Mouse (Mus musculus): ENCODE measurements around the gene Smc3.
"Not testable (repeated sequence)": the region's sequence is repeated elsewhere in the genome, so short reads cannot be mapped to it uniquely, and the experiment has no call there.

Smc3 gene

DNA sequence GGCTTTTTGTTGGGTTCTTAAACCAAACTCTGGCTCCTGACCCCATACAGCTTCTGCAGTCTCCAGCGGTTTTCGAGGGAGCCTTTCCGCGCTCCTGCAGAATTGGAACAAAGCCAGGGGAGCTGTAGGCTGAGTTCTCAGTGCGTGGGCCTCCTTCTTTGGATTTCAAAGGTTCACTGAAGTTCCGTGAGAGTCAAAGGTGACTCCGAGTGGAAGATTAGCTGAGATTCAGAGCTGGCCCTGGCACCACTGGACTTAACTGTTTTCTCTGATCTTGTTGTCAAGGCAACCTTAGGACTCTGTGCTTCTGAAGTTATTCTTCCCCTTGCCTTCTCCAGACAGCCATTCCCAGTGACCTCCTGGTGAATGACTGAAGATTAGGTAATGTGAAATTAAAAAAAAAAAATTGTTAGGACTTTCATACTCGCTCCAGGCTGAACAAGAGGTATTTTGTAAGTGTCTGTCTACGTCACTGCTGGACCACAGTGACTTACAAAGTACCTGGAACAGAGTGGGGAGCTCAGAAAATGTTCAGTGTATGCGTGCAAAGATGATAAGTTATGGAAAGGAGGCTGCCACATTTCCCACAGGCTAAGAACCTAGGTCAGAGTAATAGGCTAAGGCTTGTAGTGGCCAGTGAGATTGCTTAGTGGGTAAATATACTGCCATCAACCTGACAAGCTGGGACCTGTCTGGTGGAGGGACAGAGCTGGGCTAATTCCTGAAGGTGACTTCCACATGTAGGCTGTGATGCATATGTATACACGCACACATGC, 23.0 kb upstream of the Smc3 start:
- peak; percentile 20 for DNase-seq (ENCODE audit: low spot score)

DNA sequence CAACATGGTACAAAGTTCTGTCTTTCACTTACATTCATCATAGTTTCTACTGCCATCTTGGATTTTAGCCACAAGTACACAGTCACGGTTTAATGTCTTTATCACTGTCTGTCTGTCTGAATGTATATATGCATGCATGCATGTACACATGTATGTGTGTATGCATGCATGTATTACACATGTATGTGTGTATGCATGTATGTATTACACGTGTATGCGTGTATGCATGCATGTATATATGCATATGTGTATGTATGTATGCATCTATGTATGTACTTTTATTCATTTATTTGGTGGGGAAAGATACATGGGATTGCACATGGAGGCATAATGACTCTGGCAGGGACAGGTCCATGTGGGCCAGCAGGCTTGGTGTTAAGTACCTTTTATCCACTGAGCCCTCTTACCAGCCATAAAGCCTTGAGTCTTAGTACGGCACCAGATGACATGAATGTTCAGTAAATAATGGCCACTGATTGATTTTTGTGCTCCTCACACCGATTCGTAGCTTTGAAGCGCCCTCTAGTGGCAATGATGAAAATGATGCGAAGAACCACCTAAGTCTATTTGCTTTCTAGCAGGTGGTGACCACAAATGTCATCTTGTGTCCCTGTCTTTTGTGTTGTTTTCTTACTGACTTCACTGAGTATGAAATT, 21.5 kb upstream of the Smc3 start:
- DNase-seq (ENCODE audit: low spot score), result peak; percentile 68

DNA sequence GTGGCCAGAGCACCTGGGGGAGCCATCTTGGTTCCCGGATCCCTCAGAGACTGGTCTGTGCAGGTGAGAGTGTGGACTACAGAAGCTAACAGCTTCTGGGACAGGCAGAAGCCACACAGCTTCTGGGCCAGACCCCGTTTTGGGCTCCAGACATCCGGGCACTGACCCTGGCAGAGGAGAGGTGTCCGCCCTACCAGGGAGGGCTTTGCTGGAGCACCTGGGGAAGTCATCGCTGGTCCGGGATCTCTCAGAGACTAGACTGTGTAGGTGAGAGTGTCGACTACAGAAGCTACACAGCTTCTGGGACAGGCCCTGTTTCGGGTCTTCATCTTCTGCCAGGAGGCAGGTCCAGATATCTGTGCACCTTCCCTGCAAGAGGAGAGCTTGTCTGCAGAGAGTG, 19.9 kb upstream of the Smc3 start:
- DNase-seq (ENCODE audit: low spot score), result not testable (repeated sequence)

DNA sequence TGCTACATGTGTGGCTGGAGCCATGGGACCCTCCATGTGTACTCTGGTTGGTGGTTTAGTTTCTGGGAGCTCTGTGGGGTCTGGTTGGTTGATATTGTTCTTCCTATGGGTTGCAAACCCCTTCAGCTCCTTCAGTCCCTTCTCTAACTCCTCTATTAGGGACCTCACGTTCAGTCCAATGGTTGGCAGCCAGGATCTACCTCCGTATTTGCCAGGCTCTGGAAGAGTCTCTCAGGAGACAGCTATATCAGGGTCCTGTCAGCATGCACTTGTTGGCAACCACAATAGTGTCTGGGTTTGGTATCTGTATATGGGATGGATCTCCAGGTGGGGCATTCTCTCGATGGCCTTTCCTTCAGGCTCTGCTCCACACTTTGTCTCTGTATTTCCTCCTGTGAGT, 12.5 kb upstream of the Smc3 start:
- not testable (repeated sequence) for DNase-seq (ENCODE audit: low spot score)

DNA sequence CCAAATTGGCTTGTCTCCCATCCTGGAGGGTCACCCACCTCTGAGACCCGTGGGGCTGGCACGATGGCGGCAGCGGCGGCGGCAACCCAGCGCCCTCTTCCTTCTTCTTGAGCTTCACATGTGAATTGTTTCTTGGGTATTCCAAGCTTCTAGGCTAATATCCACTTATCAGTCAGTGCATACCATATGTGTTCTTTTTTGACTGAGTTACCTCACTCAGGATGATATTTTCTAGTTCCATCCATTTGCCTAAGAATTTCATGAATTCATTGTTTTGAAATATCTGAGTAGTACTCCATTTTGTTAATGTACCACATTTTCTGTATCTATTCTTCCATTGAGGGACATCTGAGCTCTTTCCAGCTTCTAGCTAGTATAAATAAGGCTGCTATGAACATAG, 11.2 kb upstream of the Smc3 start, which contains the start of gene Nutf2-ps1:
Gene Nutf2-ps1, minus strand, starts transcription at position 101 of the 400 bp plus-strand sequence.
- DNase-seq (ENCODE audit: low spot score), result not testable (repeated sequence)

DNA sequence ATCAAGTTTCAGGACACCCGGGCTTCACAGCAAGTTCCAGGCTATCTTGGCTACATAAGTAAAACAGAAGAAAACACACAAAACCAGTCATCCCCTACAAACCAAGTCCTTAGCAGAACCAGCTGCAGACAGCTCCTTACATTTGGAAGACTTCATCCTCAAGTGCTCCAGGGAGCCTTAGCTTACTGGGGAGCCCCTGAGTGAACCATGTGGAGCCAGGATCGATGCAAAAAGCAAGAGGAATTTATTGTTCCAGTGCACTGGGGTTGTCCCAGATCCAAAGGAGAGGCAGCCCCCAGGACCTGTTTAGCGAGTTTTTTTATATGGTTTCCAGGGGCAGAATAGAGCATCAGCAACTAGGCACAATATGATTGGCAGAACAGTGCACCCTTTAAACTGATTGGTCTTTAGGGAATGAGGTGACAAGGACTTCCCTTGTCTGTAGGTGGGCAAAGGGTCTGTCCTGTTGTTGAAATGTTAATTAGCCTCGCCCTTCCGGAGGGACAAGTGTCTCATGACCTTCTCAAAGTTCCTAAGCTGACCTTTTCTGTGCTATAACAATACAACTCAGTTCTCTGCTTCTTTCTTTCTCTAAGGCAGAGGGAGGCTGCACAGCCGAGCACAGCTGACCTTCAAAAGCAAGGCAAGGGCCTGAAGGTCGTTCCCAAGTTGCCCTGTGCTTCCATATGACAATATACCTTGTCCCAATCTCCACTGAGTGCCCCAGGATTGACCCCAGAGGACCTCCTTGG, 3.3 kb upstream of the Smc3 start:
- no peak for DNase-seq (ENCODE audit: low spot score)

DNA sequence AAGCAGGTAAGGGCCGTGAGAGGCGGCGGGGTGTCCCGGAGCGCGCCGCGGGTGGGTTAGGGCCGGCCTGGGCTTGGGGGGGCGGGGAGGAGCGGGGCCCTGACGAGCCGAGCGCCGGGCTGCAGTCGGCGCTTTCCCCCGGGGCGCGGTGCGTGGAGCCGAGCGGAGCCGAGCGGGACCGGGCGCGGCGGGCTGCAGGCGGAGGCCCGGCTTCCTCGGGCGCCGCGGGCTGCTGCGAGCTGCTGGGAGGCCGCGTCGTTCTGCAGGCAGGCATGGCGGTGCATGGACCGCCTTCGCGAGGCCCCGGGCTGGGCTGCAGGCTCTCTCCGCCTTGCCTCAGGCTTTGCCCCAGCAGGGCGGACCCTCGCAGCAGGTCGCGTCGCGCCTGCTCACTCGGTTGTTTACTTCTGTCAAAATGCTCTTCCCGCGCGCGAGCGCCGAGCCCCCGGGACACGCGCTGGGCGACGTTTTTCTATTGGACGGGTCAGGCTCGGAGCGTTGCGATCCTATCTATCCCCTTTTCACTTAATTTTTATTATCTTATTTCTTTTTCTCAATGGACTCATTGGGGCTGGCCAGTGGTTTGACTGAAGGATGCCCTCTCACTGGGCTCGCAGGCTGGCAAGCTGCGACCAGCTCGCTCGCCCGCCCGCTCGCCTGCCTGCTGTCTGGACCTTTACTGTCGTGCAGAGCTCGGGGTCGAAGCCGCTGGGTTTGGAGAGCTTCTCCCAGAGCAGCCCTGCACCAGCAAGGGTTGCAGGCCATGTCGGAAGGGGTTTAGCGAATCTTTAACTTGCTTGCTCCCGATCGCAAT, 558 bp downstream of the Smc3 start:
- DNase-seq (ENCODE audit: low spot score), result peak; percentile 59

DNA sequence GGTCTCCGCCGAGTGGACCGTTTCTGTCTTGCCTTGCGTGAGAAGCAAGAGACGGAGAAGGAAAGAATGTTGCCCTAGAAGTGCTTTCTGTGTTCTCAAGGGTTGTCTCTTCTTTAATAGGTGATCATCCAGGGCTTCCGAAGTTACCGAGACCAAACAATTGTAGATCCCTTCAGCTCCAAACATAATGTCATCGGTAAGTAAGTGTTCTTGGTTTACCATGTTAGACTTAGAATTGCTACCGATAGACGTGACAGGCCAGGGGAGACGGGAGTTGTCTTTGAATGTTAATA, 1.1 kb downstream of the Smc3 start:
- DNase-seq (ENCODE audit: low spot score), result no peak

DNA sequence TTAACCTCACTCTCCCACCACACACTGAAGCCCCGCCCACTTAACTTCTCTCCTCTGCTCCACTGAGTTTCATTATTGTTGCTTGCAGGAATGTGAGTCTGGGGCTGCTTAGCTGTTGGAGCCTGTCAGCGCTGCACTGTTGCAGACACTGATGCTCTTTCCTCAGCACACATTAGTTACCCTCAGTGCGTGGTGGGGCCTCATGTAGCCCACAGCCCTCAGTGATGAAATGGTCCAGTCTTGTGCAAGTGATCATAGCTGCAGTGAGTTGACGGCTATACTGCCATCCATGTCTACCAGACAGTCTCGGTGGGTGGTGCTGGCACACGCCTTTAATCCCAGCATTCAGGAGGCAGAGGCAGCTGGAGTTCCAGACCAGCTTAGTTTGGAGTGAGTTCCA, 8.7 kb downstream of the Smc3 start:
- DNase-seq (ENCODE audit: low spot score), result no peak

DNA sequence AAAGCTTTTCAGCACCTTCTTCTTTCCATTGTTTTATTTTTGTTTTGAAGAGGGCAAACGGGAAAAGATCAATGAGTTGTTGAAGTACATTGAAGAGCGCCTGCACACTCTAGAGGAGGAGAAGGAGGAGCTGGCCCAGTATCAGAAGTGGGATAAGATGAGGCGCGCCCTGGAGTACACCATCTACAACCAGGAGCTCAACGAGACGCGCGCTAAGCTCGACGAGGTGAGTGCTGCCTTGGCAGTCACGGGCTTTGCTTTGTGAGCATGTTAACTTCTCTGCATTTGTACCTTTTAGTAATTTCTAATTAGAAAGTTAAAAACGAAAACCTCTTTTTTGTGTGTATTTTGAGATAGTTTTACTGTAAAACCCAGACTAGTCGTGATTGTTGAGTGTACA, 21.5 kb downstream of the Smc3 start:
- no peak for DNase-seq (ENCODE audit: low spot score)

DNA sequence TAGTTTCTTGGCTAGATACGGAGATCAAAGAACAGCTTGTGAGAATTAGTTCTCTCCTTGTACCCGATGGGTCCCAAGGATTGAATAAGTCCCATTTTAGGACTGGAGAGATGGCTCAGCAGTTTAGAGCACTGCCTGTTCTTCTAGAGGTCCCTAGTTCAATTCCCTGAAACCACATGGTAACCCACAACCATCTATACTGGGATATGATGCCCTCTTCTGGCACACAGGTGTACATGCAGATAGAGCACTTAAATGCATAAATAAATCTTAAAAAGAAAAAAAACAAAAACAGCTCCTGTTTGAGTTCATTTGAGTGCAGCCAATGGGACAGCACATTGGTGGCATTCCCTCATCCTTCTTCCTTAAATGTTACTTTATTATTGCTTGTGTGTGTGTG, 37.8 kb downstream of the Smc3 start:
- DNase-seq (ENCODE audit: low spot score), result no peak

DNA sequence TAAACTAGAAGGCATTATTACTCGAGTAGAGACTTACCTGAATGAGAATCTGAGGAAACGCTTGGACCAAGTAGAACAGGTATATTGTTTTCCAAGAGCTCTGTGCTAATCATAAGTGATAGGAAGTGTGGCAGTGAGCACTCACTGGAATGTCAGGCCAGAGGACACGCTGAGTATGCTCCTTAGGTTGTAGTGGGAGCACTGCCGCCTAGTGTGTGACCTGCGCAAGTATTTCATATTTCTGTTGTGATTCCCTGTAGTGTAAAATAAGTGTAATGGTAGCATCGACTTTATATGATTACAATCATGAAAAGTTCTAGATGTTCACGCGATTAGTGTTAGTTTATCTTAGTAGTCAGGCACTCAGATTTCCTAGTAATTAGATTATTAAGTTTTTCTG, 38.5 kb downstream of the Smc3 start:
- no peak for DNase-seq (ENCODE audit: low spot score)

DNA sequence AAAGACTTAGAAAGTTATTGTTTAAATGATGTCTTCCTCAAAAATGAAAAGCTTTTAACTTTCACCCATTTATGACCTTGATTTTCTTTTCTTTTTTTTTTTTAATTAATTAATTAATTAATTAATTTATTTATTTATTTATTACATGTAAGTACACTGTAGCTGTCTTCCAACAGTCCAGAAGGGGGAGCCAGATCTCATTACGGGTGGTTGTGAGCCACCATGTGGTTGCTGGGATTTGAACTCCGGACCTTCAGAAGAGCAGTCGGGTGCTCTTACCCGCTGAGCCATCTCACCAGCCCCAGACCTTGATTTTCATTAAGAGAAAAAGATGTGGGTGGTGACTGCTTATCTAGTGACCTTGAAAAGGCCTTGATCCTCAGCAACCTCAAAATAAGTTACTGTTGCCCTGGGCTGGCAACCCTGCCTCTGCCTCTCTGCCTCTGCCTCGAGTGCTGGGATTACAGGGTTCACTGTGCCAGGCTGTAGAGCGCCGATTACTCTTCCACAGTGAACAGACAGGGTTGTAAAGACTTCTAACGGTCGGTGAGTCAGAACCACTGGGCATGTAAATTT, 43.9 kb downstream of the Smc3 start:
- DNase-seq (ENCODE audit: low spot score), result no peak

DNA sequence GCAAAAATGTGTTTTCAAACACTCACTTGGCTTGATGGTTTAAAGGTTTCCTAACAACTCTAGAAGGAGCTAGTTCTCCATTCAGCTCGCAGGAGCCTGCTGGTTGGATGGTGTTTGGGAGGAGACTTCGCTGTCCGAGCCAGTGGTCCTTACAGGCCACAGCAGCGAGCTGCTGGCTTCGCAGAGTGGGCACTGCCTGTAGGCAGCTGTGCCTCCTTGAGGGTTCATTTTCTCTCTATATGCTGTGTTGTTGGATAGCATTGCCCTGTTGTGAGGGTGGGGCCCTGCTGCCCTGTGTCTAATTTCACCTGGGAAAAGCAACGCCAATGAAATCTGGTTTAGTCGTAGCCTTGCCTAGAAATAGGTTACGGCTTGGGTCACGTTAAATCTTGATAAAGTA, 47.1 kb downstream of the Smc3 start:
- no peak for DNase-seq (ENCODE audit: low spot score)

DNA sequence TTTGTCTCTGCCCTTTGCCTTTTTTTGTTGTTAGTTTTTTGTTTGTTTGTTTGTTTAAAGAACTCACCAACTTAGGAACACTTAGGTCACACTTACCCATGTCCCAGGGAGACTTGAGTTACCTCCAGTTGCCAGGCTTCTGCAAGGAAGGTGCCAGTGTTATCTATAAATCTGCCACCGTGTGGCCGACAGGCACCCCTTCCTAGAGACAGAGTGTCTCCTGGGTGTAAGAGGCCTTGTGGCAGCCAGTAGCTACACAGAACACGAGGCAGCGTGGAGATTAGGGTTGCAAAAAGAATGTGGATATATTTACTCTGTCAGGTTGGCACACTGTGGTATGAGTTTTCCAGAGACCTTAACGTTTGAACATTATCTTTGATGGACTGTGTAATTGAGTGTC, 47.9 kb downstream of the Smc3 start:
- no peak for DNase-seq (ENCODE audit: low spot score)

DNA sequence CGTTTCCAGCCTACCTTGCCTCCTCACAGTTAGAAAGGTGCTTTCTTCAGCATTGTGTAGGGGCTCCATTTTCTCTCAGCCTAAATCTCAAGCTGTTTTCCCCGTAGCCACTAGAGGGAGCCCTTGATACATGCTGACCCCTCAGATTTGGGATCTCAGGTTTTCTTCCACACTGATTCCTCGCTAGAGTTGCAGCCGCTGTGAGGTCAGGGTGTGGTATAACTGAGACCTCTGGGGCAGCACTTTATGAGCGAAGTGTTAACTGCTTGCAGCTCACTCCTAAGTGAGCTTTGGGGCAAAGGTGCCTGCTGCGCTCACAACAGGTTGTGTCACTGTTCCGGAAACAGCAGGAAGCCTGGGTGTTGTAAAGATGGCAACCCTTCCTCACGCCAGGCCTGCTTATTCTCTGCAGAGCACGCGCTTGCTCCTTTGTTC, 48.6 kb downstream of the Smc3 start:
- DNase-seq (ENCODE audit: low spot score), result peak; percentile 66

DNA sequence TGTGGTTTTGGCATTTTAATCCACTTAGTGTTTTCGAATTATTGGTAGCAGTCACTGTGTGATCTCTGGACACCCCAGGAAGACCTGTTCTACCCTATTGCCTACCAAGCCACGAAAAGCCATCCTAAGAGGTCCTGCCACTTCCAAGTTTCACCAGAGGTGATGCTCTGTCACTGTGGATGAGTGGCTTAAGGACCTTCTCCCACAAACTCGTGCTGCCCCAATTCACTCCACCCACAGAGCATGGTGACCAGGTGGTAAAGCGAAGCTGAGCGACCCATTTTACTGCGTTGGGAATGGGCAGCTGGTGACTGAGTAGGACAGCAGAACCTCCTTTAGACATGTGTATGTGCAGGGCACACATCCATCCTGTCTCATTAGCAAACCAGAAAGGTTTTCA, 49.2 kb downstream of the Smc3 start:
- DNase-seq (ENCODE audit: low spot score), result no peak

DNA sequence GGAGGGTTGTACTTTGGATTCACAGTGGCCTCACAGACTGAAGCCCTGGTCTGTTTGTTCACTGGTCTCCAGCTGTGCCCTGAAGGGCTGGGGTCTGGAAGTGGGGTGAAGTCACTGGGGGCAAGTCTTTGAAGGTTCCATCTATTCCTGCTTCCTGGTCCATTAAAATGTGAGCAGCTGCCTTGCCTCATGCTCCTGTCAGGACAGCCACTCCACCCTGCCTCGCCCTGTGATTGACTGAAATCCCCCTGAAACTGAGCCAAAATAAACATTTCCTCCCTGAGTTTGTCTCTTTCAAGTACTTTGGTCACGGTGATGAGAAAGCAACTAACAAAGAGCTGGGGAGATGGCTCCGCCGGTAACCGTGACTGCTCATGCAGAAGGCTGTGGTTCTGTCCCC, 49.6 kb downstream of the Smc3 start:
- no peak for DNase-seq (ENCODE audit: low spot score)

DNA sequence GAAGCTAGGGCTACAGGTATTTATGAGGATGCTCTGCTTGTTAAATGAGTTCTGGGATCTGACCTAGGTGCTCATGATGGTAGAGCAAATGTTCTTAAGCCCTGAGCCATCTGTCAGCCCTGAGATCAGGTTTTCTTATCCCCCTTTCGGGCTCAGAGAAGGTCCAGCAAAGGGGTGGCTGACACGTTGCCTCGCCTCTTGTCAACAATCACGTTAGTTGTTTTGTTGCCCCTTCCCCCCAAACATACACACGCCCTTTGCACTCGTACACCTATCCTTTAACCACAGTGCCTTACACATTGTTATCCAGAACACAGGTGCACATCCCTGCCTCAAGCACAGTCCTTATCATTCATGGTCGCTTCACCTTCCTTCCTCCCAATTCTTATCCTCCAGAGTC, 50.7 kb downstream of the Smc3 start:
- DNase-seq (ENCODE audit: low spot score), result no peak

DNA sequence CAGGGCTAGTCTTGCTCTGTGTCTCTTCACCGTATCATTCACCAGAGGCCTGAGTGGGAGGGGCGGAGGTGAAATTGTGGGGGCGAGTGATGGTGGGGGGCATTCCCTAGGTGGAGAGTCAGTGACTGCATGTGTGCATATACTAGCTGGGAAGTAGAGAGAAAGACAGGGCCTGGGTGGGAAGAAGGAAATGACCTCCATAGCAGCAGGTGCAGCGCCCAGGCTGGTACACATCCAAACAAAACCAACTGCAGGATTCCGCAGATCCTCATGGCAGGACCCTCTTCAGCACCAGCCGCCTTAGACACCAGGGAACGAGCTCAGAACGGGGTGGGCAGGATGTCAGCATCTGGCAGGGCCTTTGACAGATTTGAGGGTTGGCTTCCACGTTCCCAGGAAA, 52.1 kb downstream of the Smc3 start:
- DNase-seq (ENCODE audit: low spot score), result no peak

DNA sequence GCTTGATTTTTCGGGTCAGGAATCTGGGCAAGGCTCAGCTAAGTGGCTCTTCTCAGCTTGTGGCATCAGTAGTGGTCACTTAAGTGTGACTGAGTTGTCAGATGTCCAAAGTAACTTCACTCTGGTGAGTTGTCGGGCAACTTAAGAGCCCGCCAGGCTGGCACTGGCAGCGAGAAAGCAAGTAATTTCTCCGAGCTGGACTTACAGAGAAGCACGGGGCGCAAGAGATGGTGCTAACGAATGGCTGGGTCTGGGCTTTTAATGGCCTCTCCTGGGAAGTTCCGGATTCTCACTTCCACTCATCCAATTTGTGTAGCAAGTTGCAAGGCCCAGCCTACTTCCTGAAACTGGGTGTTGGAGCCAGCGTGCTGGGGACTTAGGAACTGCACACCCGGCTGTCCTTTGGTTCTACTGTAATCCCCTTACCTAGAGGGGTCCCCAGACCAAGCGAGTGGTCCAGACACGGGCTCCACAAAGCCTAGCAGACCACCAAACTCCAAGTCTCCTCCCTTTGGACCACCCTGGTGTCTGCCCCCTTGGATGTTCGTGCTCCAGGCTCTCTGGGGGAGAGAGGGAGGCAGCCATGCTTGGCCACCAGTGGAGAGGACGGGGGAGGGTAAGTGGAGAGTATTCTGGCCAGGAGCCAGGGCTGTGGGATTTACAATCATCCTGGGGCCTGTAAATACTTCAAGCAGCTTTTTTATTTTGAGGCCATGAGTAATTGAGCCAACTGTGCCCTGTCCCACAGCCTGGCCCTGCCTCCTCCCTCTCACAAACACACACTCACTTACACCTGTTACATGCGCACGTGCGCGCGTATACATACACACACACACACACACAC, 53.6 kb downstream of the Smc3 start:
- peak; percentile 49 for DNase-seq (ENCODE audit: low spot score)

All from urinary bladder, postnatal 14 days (tissue).